Mouse (Mus musculus) lung, embryonic 16.5 days (tissue): ENCODE results near the gene Mdm4. TPM values are rescaled to one million over a fixed set of nuclear protein-coding genes. Genes with fewer than 3 reads are reported as not detected.
"Not testable (repeated sequence)": the region's sequence is repeated elsewhere in the genome, so short reads cannot be mapped to it uniquely, and the experiment has no call there.

ENCODE experiments used
- ATAC-seq: fragments of 200-750 bp; cut with Nextera tagmentation; 2 replicates; pipeline ENCODE4 v1.8.0; 2017; ENCODE audit warnings: low read depth, mild to moderate bottlenecking, moderate library complexity
- H3K27ac ChIP-seq: fragments of 300-500 bp; sonication (generic); 2 replicates; pipeline ENCODE4 v1.5.1; 2014; ENCODE audit warnings: mild to moderate bottlenecking, control low read depth, low read length
- H3K27me3 ChIP-seq: fragments of 300-500 bp; sonication (generic); 2 replicates; pipeline ENCODE4 v1.6.1; 2014; ENCODE audit warnings: low read depth, low read length, mixed read lengths; ENCODE audit not compliant: control insufficient read depth, insufficient read depth
- H3K36me3 ChIP-seq: fragments of 300-500 bp; sonication (generic); 2 replicates; pipeline ENCODE4 v1.6.1; 2014; ENCODE audit warnings: low read length; ENCODE audit not compliant: control insufficient read depth, insufficient read depth
- H3K4me1 ChIP-seq: fragments of 300-500 bp; sonication (generic); replicated peaks from 2 replicates; pipeline ENCODE4 v1.6.1; 2014; ENCODE audit warnings: low read length, mixed read lengths; ENCODE audit not compliant: control insufficient read depth, insufficient read depth
- H3K4me2 ChIP-seq: fragments of 300-500 bp; sonication (generic); 2 replicates; pipeline ENCODE4 v1.6.1; 2014; ENCODE audit warnings: low read depth, low read length, control low read depth
- H3K4me3 ChIP-seq: fragments of 300-500 bp; sonication (generic); 2 replicates; pipeline ENCODE4 v1.5.1; 2014; ENCODE audit warnings: mild to moderate bottlenecking, low read length, control low read depth
- H3K9ac ChIP-seq: fragments of 300-500 bp; sonication (generic); 2 replicates; pipeline ENCODE4 v1.6.1; 2014; ENCODE audit warnings: low read length, control low read depth
- H3K9me3 ChIP-seq: fragments of 300-500 bp; sonication (generic); 2 replicates; pipeline ENCODE4 v1.6.1; 2016; ENCODE audit warnings: low read length; ENCODE audit not compliant: control insufficient read depth
- WGBS: fragments of 180-500 bp; shearing (Covaris S2); extraction: QIAGEN DNeasy Blood & Tissue Kit; methylation state at CpG from one replicate; pipeline ENCODE4 v1.1.7; 2014; 5-methylcytosine and 5-hydroxymethylcytosine counted together
- polyA plus RNA-seq: library from polyadenylated mRNA; unstranded; fragments of >200 nt; fragmentation: Nextera tagmentation; extraction: Ambion mirVana; gene quantifications from 2 replicates; pipeline ENCODE4 v1.2.1, GENCODE M21; 2015

Gene Mdm4
- polyA plus RNA-seq, 1 experiment from 2014 or later, result 33.4 TPM

DNA sequence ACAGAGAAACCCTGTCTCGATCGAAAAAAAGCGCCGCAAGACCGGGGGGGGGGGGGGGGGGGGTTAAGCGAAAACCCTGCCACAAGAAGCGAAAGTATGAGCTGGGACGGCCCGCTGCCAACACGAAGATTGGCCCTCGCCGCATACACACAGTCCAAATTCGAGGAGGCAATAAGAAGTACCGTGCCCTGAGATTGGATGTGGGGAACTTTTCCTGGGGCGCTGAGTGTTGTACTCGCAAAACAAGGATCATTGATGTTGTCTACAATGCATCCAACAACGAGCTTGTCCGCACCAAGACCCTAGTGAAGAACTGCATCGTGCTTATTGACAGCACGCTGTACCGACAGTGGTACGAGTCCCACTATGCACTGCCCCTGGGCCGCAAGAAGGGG, 4.6 kb downstream of the Mdm4 start:
- WGBS, result 24% methylated on average over 18 of the region's 23 CpGs

GRCm38 (mm10) chr1:133025051-133025795, 5.1 kb downstream of the Mdm4 start:
- H3K4me1 ChIP-seq, result peaks cover 6% of the 10 kb centered on the region; the same call in 1 of the 2 replicates
- H3K27me3 ChIP-seq, result no peaks in the 10 kb centered on the region
- WGBS, result under 1% methylated on average over 40 of the region's 40 CpGs
- H3K36me3 ChIP-seq, result no peaks in the 10 kb centered on the region
- ATAC-seq, result peak; percentile 99
- peak overlapping the region; percentile 92 for H3K27ac ChIP-seq
- peak overlapping the region; percentile 95 for H3K4me3 ChIP-seq
- no peaks in the 10 kb centered on the region for H3K9me3 ChIP-seq
- peak overlapping the region; percentile 99 for H3K9ac ChIP-seq
- H3K4me2 ChIP-seq, result peak overlapping the region; percentile 63

More for the DNA sequence above, 4.6 kb downstream of the Mdm4 start:
- H3K36me3 ChIP-seq, ATAC-seq, H3K27me3 ChIP-seq, H3K4me1 ChIP-seq, H3K9me3 ChIP-seq: not testable (repeated sequence)
- peak overlapping the region; percentile 31 for H3K4me2 ChIP-seq
- peak overlapping the region; percentile 92 for H3K27ac ChIP-seq
- peak overlapping the region; percentile 99 for H3K9ac ChIP-seq
- peak overlapping the region; percentile 95 for H3K4me3 ChIP-seq

DNA sequence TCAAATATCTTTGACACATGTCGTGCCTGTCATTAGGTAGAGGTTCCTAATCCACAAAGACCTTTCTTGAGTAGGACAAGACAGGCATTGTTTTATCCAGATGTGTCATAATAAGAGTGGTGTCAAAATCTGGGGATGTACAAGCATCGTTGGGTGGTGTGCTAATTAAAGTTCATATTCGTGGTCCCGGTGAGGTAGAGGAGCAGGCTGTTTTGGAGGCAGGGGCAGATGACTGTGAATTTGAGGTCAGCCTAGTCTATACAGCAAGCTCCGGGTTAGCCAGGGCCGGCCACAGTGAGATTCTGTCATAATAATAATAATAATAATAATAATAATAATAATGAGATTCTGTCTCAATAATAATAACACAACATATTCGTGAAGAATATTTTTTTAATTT, 5.9 kb downstream of the Mdm4 start:
- peak overlapping the region; percentile 63 for H3K4me2 ChIP-seq
- H3K27me3 ChIP-seq, result no peaks in the 10 kb centered on the region
- WGBS, result 28% methylated on average over 7 of the region's 7 CpGs
- H3K27ac ChIP-seq, result no peak overlapping the region
- no peaks in the 10 kb centered on the region for H3K36me3 ChIP-seq
- ATAC-seq, result no peak; the same call in 1 of the 2 replicates
- H3K9me3 ChIP-seq, result no peaks in the 10 kb centered on the region
- peak overlapping the region; percentile 95 for H3K4me3 ChIP-seq
- H3K9ac ChIP-seq, result peak overlapping the region; percentile 99
- H3K4me1 ChIP-seq, result peaks cover 6% of the 10 kb centered on the region; the same call in 1 of the 2 replicates

- ATAC-seq, H3K4me3 ChIP-seq, H3K9me3 ChIP-seq, H3K36me3 ChIP-seq, H3K27me3 ChIP-seq, H3K27ac ChIP-seq, H3K4me1 ChIP-seq, H3K9ac ChIP-seq: not testable (repeated sequence)
- 87% methylated on average over 3 of the region's 3 CpGs for WGBS
- peak overlapping the region; percentile 63 for H3K4me2 ChIP-seq
These were observed 6.6 kb downstream of the Mdm4 start for GRCm38 (mm10) chr1:133023723-133024122.

DNA sequence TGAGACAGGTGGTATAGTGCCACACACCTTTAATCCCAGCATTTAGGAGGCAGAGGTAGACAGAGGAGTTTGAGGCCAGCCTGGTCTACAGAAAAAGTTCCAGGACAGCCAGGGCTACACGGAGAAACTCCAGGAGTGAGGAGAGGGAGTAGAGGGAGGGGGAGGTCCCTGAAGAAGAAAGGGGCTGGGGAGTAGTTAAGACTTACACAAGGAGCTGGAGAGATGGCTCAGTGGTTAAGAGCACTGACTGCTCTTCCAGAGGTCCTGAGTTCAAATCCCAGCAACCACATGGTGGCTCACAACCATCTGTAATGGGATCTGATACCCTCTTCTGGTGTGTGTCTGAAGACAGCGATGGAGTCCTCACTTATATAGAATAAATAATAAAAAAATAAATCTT, 8.4 kb downstream of the Mdm4 start:
- H3K36me3 ChIP-seq, H3K27ac ChIP-seq, ATAC-seq, H3K4me1 ChIP-seq, H3K4me2 ChIP-seq, H3K4me3 ChIP-seq, H3K9me3 ChIP-seq, H3K9ac ChIP-seq, H3K27me3 ChIP-seq: not testable (repeated sequence)
- 96% methylated on average over 2 of the region's 2 CpGs for WGBS

DNA sequence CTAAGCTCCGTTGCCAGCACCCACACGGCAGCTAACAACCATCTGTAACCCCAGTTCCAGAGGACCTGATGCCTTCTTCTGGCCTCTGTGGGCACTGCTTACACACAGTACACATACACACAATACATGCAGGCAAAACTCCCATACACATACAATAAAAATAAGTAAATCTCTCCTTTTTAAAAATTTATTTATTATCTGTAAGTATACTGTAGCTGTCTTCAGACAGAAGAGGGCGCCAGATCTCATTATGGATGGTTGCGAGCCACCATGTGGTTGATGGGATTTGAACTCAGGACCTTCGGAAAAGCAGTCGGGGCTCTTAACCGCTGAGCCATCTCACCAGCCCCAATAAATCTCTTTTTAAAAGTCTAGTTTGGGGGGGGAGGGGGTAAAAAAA, 9.0 kb downstream of the Mdm4 start:
- Histone ChIP-seq H3K4me1 (peaks cover 6% of the 10 kb centered on the region; the same call in 1 of the 2 replicates), H3K9me3 (no peaks in the 10 kb centered on the region), H3K36me3 (peaks cover 9% of the 10 kb centered on the region), H3K4me2 (no peak overlapping the region), H3K4me3 (no peak overlapping the region), H3K27me3 (no peaks in the 10 kb centered on the region), H3K9ac (no peak overlapping the region), H3K27ac (no peak overlapping the region)
- WGBS, result 91% methylated on average over 7 of the region's 7 CpGs
- no peak for ATAC-seq

DNA sequence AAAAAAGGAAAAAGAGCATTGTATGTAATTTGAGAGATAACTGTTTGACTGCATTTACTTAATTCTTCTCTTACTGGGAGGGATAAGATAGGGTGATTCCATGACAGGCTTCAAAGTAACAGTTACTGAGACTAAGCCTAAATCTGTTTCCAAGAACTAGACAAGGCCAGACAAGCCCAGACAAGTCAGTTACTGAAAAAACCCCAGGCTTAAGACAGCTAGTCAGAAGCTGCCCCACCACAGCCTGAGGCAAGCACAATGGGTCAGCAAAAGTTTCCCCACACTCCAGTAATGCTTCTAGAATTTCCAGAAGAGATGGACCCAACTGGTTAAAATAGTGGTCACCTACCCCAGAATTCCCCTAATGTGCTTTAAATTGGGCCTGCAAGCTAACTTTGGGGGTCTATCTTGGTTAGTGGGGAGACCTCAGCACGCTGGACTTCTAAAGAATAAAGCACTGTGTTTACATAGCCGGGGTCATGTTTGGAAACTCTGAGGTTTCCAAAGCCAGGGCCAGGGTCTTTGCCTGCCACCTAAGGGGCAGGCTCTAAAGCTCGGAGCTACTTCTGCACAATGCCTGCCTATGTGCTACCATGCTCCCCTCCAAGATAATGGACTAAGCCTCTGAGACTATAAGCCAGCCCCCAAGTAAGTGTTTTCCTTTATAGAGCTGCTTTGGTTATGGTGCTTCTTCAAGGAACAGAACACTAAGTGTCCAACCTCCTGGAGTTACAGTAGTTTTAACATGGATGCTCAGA, 10.0 kb downstream of the Mdm4 start:
- no peak for ATAC-seq
- Histone ChIP-seq H3K36me3 (peaks cover 12% of the 10 kb centered on the region), H3K4me1 (peaks cover 6% of the 10 kb centered on the region; the same call in 1 of the 2 replicates), H3K9me3 (no peaks in the 10 kb centered on the region), H3K27ac (no peak overlapping the region), H3K27me3 (no peaks in the 10 kb centered on the region), H3K9ac (no peak overlapping the region), H3K4me2 (no peak overlapping the region), H3K4me3 (no peak overlapping the region)
- WGBS, result 41% methylated on average over 3 of the region's 3 CpGs

DNA sequence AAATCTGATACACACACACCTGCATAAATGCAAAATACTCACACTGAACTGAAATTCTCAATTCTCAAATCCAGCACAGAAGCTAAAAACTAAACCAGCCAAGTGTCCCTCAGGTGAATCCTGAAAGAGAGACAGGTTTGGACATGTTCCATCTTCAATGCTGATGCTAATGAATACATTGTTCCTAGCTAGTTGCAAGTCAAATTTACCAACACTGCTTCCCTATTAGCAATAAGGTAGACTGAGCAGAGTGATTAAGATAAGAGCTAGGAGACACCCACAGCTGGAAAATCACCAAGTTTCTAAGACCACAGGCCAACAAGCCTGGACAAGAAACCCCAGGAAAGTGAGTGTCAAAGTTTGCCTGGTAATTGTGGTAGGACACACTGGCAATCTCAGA, 11.0 kb downstream of the Mdm4 start:
- Histone ChIP-seq H3K27me3 (no peaks in the 10 kb centered on the region), H3K4me3 (no peak overlapping the region), H3K9ac (no peak overlapping the region), H3K4me1 (peaks cover 4% of the 10 kb centered on the region; the same call in 1 of the 2 replicates), H3K36me3 (peaks cover 16% of the 10 kb centered on the region), H3K4me2 (no peak overlapping the region), H3K27ac (no peak overlapping the region), H3K9me3 (no peaks in the 10 kb centered on the region)
- ATAC-seq, result no peak

DNA sequence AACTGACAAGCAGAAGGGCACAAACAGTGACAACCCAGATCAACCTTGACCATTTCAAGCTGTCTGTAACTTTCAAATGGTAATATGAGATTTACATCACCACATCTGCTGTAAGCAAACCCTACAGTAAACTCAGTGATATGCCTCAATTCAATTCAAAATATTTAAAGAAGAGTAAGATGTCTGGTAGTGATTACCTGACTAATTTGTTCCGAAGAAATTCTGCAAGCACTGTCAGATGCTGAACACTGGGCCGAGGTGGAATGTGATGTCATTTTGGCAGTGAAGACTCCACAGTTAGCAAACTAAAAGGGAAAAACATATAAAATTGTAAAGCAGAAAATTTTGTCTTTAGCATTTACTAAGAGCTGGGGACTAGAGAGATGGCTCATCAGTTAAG, 11.8 kb downstream of the Mdm4 start:
- H3K9me3 ChIP-seq, result no peaks in the 10 kb centered on the region
- H3K4me2 ChIP-seq, result no peak overlapping the region
- 82% methylated on average over 2 of the region's 2 CpGs for WGBS
- no peak overlapping the region for H3K4me3 ChIP-seq
- H3K27me3 ChIP-seq, result no peaks in the 10 kb centered on the region
- ATAC-seq, result no peak
- H3K36me3 ChIP-seq, result peaks cover 18% of the 10 kb centered on the region
- no peak overlapping the region for H3K9ac ChIP-seq
- no peaks in the 10 kb centered on the region for H3K4me1 ChIP-seq
- H3K27ac ChIP-seq, result no peak overlapping the region
